Mouse (Mus musculus): ENCODE measurements at regions not wholly inside any gene's neighbourhood (a gene's known extent, or its start where the extent isn't known, plus 50 kb on each side); places are given as distances from the start of the nearest gene placed in this dataset.

GRCm38 (mm10) chr1:92366249-92366648, 107.4 kb downstream of the Ndufa10 start:
- no peak for TF ChIP-seq CTCF (IDR thresholded peaks at IDR 0.05)
- no peak for TF ChIP-seq EP300 (IDR thresholded peaks at IDR 0.05)

Measured in lung, postnatal 0 days (tissue).